Mouse (Mus musculus) neural tube, embryonic 14.5 days (tissue): ENCODE results near the gene Slc3a2. TPM values are rescaled to one million over a fixed set of nuclear protein-coding genes. Genes with fewer than 3 reads are reported as not detected.

ENCODE experiments used
- ATAC-seq: fragments of 200-750 bp; cut with Nextera tagmentation; 2 replicates; pipeline ENCODE4 v1.8.0; 2017; ENCODE audit warnings: low read depth, mild to moderate bottlenecking, moderate TSS enrichment, moderate library complexity
- H3K27ac ChIP-seq: fragments of 300-500 bp; sonication (generic); 2 replicates; pipeline ENCODE4 v1.5.1; 2014; ENCODE audit warnings: low read depth, mild to moderate bottlenecking, control low read depth, low read length, moderate library complexity, mixed read lengths
- H3K27me3 ChIP-seq: fragments of 300-500 bp; sonication (generic); 2 replicates; pipeline ENCODE4 v1.6.1; 2014; ENCODE audit warnings: low read length; ENCODE audit not compliant: control insufficient read depth, insufficient read depth
- H3K36me3 ChIP-seq: fragments of 300-500 bp; sonication (generic); 2 replicates; pipeline ENCODE4 v1.6.1; 2014; ENCODE audit warnings: low read length, mixed read lengths; ENCODE audit not compliant: control insufficient read depth, insufficient read depth
- H3K4me1 ChIP-seq: fragments of 300-500 bp; sonication (generic); 2 replicates; pipeline ENCODE4 v1.6.1; 2014; ENCODE audit warnings: low read length; ENCODE audit not compliant: control insufficient read depth, insufficient read depth
- H3K4me2 ChIP-seq: fragments of 300-500 bp; sonication (generic); 2 replicates; pipeline ENCODE4 v1.6.1; 2014; ENCODE audit warnings: mild to moderate bottlenecking, low read depth, low read length, control low read depth
- H3K4me3 ChIP-seq: fragments of 300-500 bp; sonication (generic); 2 replicates; pipeline ENCODE4 v1.5.1; 2014; ENCODE audit warnings: low read depth, low read length, control low read depth, mixed read lengths
- H3K9ac ChIP-seq: fragments of 300-500 bp; sonication (generic); replicated peaks from 2 replicates; pipeline ENCODE4 v1.6.1; 2014; ENCODE audit warnings: low read depth, mild to moderate bottlenecking, control low read depth, low read length, mixed read lengths
- H3K9me3 ChIP-seq: fragments of 300-500 bp; sonication (generic); 2 replicates; pipeline ENCODE4 v1.6.1; 2016; ENCODE audit warnings: low read length; ENCODE audit not compliant: control insufficient read depth
- WGBS: fragments of 180-500 bp; shearing (Covaris S2); extraction: QIAGEN DNeasy Blood & Tissue Kit; methylation state at CpG from one replicate; pipeline ENCODE4 v1.1.7; 2014; 5-methylcytosine and 5-hydroxymethylcytosine counted together
- polyA plus RNA-seq: library from polyadenylated mRNA; unstranded; fragments of >200 nt; fragmentation: Nextera tagmentation; extraction: Ambion mirVana; gene quantifications from 2 replicates; pipeline ENCODE4 v1.2.1, GENCODE M21; 2014

The Slc3a2 gene
- polyA plus RNA-seq, 1 experiment from 2014 or later = 145 TPM

DNA sequence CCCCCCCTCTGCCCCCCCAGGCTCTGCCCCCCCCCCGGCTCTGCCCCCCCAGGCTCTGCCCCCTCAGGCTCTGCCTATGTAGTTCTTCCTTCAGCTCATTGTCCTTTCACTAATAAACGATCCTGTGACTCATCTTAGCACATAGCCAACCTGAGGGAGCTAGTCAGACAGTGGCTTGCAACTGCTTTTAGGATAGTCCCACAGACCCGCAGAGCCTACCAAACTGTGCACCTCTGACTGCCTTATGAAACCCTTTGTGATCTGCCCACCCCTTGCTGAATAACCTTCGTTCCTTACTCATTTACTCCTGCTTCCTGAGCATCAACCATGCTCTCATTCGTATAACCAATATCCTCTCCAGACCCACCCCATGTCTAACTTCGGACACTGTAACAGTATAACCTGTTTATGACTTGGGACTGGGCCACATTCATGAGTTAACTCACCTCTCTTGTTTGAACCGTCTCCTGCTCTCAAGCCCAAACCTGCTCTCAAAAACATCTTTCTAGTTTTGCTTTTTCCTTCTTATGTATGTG, 17.0 kb downstream of the Slc3a2 start:
- 0 out of 2 replicates have a peak, but pooled peaks have one; percentile 25 for ATAC-seq
- peaks cover 4% of the 10 kb centered on the region; the same call in 1 of the 2 replicates for H3K4me1 ChIP-seq
- no peak overlapping the region for H3K4me2 ChIP-seq

DNA sequence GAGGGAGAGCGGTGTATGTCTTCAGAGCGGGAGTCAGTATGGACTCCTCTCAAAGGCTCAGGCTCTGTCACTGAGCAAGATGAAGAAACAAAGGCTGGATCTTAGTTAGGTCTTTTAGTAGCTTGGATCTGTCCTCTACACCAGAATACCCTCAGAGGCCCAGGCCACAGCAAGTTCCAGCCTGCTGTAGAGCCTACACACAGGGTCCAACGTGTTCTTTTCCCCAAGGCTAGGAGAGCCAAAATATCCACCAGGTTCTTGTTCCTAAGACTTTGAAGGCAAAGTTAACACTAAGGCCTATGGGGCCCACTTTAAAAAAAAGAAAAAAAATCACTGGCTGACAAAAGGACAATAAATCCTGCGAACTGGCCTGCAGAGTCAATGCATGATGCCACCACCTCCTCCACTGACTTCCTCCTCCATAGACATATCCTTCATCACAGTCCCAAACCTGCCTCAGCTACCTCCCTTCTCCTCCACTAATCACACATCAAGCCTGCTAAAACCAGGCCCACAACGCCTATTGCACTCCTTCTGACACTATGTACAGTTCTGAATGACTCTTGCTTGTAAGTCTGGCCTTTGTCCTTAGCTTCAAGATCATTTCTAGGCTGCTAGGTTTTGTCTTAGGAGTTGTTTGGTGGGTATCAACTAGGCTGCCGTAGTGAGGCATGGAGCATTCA, 18.0 kb downstream of the Slc3a2 start:
- no peak for ATAC-seq
- Histone ChIP-seq H3K36me3 (peaks cover 33% of the 10 kb centered on the region), H3K4me3 (no peak overlapping the region), H3K9me3 (no peaks in the 10 kb centered on the region), H3K4me2 (no peak overlapping the region), H3K27ac (no peak overlapping the region), H3K27me3 (no peaks in the 10 kb centered on the region), H3K9ac (no peak overlapping the region), H3K4me1 (peaks cover under 1% of the 10 kb centered on the region; the same call in 1 of the 2 replicates)
- WGBS = 69% methylated on average over 6 of the region's 6 CpGs

More for the DNA sequence above, 17.0 kb downstream of the Slc3a2 start:
- WGBS = 84% methylated on average over 7 of the region's 7 CpGs
- Histone ChIP-seq H3K9ac (no peak overlapping the region), H3K27ac (no peak overlapping the region), H3K27me3 (no peaks in the 10 kb centered on the region), H3K4me3 (no peak overlapping the region), H3K36me3 (peaks cover 36% of the 10 kb centered on the region), H3K9me3 (no peaks in the 10 kb centered on the region)

DNA sequence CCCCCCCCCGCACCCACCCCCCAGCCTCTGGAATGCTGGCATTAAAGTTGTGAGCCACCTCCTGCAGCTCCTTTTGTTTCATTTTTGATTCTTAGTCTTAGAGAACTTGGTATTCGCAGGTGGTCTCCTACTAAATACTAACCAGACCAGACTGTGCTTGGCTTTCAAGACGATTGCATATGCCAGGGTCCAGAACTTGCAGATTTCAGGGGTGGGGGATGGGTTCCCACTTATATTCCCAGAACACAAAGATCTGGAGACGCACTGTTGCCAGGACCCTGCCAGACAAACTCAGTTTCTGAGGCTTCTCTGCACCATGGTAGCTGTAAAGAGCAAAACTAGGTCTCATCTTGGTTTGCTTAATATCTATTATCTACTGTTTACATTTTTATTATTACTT, 19.6 kb downstream of the Slc3a2 start:
- no peak for ATAC-seq
- WGBS = 58% methylated on average over 4 of the region's 4 CpGs

DNA sequence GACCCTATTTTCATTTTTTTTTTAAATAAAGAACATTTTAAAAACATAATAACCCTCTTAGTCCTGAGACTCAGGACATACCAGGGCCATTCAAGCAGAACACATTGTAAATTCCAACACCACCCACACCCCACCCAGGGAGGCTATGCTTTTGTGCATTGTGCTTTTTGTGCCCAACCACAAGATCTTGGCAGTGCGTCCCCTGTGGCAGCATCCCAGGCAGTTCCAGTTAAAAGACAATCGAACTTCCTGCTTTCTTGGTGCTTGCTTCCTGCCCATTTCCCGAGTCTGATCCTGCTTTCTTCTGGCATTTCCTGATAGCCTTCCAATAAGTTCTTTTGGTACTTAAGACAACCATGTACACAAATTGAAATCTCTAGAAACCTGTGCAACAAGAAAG, 20.7 kb downstream of the Slc3a2 start:
- Histone ChIP-seq H3K27ac (no peak overlapping the region), H3K27me3 (no peaks in the 10 kb centered on the region), H3K4me2 (no peak overlapping the region), H3K9me3 (no peaks in the 10 kb centered on the region), H3K9ac (no peak overlapping the region), H3K4me1 (no peaks in the 10 kb centered on the region), H3K4me3 (no peak overlapping the region), H3K36me3 (peaks cover 6% of the 10 kb centered on the region; the same call in 1 of the 2 replicates)
- WGBS = 45% methylated on average over 3 of the region's 3 CpGs
- no peak for ATAC-seq

More for the DNA sequence above, 19.6 kb downstream of the Slc3a2 start:
- Histone ChIP-seq H3K4me2 (no peak overlapping the region), H3K9ac (no peak overlapping the region), H3K4me1 (no peaks in the 10 kb centered on the region), H3K36me3 (peaks cover 17% of the 10 kb centered on the region), H3K4me3 (no peak overlapping the region), H3K9me3 (no peaks in the 10 kb centered on the region), H3K27ac (no peak overlapping the region), H3K27me3 (no peaks in the 10 kb centered on the region)

DNA sequence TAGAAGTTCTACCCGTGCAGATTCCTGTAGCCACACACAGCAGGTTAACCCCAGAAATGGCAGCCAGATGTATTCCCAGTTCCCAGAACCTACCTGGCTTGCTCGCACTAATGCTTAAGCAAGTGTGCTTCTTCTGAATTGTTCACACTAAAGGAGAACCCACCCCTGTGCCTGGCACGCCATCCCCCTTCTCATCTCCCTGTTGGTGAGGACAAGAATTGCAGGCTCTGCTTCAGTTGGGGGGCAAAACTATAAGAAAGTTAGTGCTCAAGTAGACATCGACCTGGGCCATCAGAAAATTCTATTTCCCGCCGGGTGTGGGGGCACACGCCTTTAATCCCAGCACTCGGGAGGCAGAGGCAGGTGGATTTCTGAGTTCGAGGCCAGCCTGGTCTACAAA, 23.5 kb downstream of the Slc3a2 start:
- WGBS = 83% methylated on average over 9 of the region's 9 CpGs

DNA sequence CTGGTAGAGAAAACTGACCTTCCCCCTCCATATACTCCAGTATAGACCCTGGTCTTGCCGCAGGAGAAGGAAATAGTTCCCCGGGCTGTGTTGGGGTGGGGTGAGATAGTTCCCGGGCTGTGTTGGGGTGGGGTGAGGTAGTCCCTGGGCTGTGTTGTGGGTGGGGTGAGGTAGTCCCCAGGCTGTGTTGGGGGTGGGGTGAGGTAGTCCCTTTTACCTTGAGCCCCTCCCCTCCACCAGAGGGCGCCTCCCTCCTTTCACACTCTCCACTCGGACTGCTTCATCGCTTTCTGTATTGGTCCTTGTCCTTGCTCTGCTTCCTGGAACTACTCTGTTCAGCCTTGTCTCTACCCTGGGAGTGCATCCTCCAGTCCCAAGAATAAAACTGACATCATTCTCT, 27.8 kb downstream of the Slc3a2 start:
- Histone ChIP-seq H3K36me3 (no peaks in the 10 kb centered on the region), H3K9ac (no peak overlapping the region), H3K27ac (no peak overlapping the region), H3K4me3 (no peak overlapping the region), H3K9me3 (no peaks in the 10 kb centered on the region), H3K4me2 (no peak overlapping the region), H3K27me3 (no peaks in the 10 kb centered on the region), H3K4me1 (no peaks in the 10 kb centered on the region)
- 66% methylated on average over 6 of the region's 6 CpGs for WGBS
- no peak for ATAC-seq

More for the DNA sequence above, 23.5 kb downstream of the Slc3a2 start:
- H3K4me1 ChIP-seq = no peaks in the 10 kb centered on the region
- H3K4me3 ChIP-seq = no peak overlapping the region
- no peaks in the 10 kb centered on the region for H3K36me3 ChIP-seq
- H3K9me3 ChIP-seq = no peaks in the 10 kb centered on the region
- H3K27ac ChIP-seq = no peak overlapping the region
- H3K27me3 ChIP-seq = no peaks in the 10 kb centered on the region
- H3K4me2 ChIP-seq = no peak overlapping the region
- no peak for ATAC-seq
- H3K9ac ChIP-seq = no peak overlapping the region

DNA sequence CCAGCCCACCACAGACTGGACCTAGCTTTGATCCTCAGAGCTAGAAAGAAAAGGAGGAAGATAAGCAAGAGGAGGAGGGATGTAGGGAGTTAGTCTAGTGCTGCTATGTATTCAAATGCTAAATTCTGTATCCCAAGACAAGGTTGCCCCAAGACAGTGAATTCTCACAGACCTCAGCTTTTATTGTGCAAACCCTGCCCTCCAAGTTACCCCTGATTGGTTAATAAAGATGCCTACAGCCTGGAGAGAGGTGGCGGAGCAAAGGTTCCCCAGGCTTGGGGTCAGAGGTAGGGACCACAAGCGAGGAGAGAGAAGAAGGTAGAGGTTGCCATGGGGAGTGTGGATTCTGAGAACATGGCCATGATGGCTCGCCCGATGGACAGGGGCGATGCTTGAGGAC, 30.4 kb downstream of the Slc3a2 start:
- H3K27ac ChIP-seq = no peak overlapping the region
- WGBS = 60% methylated on average over 5 of the region's 5 CpGs
- H3K36me3 ChIP-seq = no peaks in the 10 kb centered on the region
- no peak overlapping the region for H3K9ac ChIP-seq
- no peak overlapping the region for H3K4me3 ChIP-seq
- ATAC-seq = no peak
- H3K27me3 ChIP-seq = no peaks in the 10 kb centered on the region
- no peaks in the 10 kb centered on the region for H3K9me3 ChIP-seq
- H3K4me1 ChIP-seq = no peaks in the 10 kb centered on the region
- no peak overlapping the region for H3K4me2 ChIP-seq

DNA sequence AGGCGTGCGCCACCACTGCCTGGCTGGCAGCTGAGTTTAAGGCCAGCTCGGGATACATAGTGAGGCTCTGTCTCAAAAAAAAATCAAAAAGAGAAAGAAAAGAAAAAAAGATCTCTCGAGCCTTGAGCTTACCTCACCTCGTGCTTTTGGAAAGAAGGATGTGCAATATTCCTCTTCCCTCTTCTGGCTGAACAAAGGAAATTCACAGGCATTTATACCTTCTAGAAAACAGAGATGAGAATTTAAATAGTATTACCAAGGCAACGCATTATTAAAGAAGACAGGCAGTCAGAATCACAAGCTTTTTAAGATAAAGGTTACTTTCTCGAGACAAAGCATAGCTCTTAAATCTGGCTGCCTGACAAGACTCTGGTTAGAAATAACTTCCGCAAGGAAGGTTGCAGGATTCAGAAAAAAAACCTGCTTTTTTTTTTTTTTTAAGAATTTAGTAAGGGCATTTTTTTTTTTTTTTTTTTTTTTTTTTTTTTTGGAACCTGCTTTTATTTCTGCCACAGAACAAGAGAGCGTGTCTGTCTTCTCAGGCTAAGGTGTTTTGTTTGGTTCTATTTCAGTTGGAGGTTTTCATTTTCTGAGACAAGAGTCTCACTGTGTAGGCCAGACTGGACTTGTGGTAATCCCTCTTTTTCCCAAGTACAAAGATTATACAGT, 31.2 kb downstream of the Slc3a2 start:
- 51% methylated on average over 9 of the region's 9 CpGs for WGBS
- ATAC-seq = no peak
- H3K27ac ChIP-seq = no peak overlapping the region

DNA sequence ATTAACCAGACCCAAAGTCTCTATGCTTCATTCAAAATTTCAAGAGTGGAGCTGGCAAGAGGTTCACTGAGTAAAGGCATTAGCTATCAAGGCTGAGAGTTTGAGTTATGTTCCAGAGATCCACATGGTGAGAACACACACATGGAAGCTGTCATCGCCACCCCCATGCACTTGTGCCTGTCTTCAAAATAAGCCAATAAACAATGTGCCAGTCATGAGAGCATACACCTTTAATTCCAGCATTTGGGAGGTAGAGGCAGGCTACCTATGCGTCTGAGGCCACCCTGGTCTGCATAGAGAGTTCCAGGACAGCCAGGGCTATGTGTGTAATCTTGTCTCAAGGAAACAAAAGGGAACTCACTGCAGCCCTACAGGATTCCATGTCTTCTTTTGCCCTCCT, 39.5 kb downstream of the Slc3a2 start:
- Histone ChIP-seq H3K27me3 (no peaks in the 10 kb centered on the region), H3K36me3 (no peaks in the 10 kb centered on the region), H3K9ac (no peak overlapping the region), H3K9me3 (no peaks in the 10 kb centered on the region), H3K4me2 (no peak overlapping the region), H3K27ac (no peak overlapping the region), H3K4me1 (no peaks in the 10 kb centered on the region), H3K4me3 (no peak overlapping the region)
- no peak for ATAC-seq
- 83% methylated on average over 2 of the region's 2 CpGs for WGBS

More for the DNA sequence above, 31.2 kb downstream of the Slc3a2 start:
- no peak overlapping the region for H3K4me2 ChIP-seq
- no peaks in the 10 kb centered on the region for H3K9me3 ChIP-seq
- H3K36me3 ChIP-seq = no peaks in the 10 kb centered on the region
- H3K4me3 ChIP-seq = no peak overlapping the region
- no peaks in the 10 kb centered on the region for H3K27me3 ChIP-seq
- H3K4me1 ChIP-seq = no peaks in the 10 kb centered on the region
- no peak overlapping the region for H3K9ac ChIP-seq
